16 mouse cellular contexts compared by ENCODE assay signal in the genomic region with DNA sequence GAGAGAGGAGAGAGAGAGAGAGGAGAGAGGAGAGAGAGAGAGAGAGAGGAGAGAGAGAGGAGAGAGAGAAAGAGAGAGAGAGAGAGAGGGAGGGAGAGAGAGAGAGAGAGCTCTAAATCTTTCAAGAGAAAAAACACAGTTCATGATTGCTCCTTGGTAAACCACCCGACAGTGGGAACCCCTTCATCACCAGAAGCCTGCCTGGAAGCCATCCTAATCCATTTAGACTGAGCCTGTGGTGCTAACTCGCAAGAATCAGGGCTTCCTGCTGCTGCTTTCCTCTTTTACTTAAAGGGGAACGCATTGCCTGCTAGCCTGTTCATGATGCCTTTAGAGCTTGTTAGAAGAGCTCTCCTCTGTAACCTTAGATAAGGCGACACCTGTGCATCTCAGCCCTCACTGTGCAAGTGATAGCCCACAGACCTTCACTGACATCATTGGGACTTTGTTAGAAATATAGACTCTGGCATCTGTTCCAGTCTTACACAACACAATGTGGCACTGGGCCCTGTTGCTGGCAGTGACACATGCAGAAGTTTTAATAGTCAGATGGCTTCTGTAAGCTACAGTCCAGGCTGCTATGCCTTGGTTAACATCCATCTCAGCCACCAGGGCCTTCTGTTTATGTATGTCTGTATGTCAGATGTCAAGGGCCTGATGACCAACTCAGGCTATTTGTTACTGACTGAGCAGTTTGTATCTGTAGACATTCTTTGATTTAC. TPM values are rescaled to one million over a fixed set of nuclear protein-coding genes. Genes with fewer than 3 reads are reported as not detected.
DNase-seq lines count a peak whose midpoint lies in the region; ATAC-seq and TF ChIP-seq lines count a peak whose summit lies in the region.
"Had no signal": no experiment of that assay in that cellular context is flagged by ENCODE, and none has a peak within 500 bp of the region (broad histone marks: within the 10 kb centered on the region; RNA-seq: fewer than 3 reads in every experiment).

No protein-coding gene starts in this region.

- no peak for TF ChIP-seq EP300 in heart, adult 2 months (IDR thresholded peaks at IDR 0.05; ENCODE audit: insufficient read depth, low read depth, low read length)

- H3K4me3 ChIP-seq in heart, adult 2 months, result no peak overlapping the region
- no peak overlapping the region for H3K4me3 ChIP-seq in lung, embryonic 16.5 days (ENCODE audit: low read length)
- H3K4me3 ChIP-seq in thymus, adult 2 months (ENCODE audit: control insufficient read depth, insufficient read depth, low read length), result no peak overlapping the region
- H3K4me3 ChIP-seq: heart, embryonic 12.5 days; kidney, embryonic 15.5 days; neural tube, embryonic 13.5 days had no signal

- no peaks in the 10 kb centered on the region for H3K27me3 ChIP-seq in heart, adult 2 months (ENCODE audit: control insufficient read depth, insufficient read depth, low read length)
- no peaks in the 10 kb centered on the region for H3K27me3 ChIP-seq in lung, embryonic 16.5 days (ENCODE audit: control insufficient read depth, insufficient read depth, low read depth, low read length)
- no peaks in the 10 kb centered on the region for H3K27me3 ChIP-seq in thymus, adult 2 months (ENCODE audit: control insufficient read depth, insufficient read depth, low read length)
- H3K27me3 ChIP-seq: neural tube, embryonic 13.5 days had no signal

- no peak overlapping the region for H3K27ac ChIP-seq in heart, adult 2 months
- no peak overlapping the region for H3K27ac ChIP-seq in lung, embryonic 16.5 days (ENCODE audit: low read length)
- no peak overlapping the region for H3K27ac ChIP-seq in thymus, adult 2 months (ENCODE audit: control insufficient read depth, insufficient read depth, low read length)
- H3K27ac ChIP-seq: kidney, embryonic 15.5 days; neural tube, embryonic 13.5 days had no signal

- no peak overlapping the region for H3K4me2 ChIP-seq in lung, embryonic 16.5 days (ENCODE audit: low read depth, low read length)
- H3K4me2 ChIP-seq: heart, embryonic 12.5 days; kidney, embryonic 15.5 days; neural tube, embryonic 13.5 days had no signal

- no peaks in the 10 kb centered on the region for H3K79me2 ChIP-seq in heart, adult 2 months (replicated peaks; ENCODE audit: control insufficient read depth, insufficient read depth, low read length)

- no peak overlapping the region for H3K9ac ChIP-seq in heart, adult 2 months (ENCODE audit: low read depth, low read length)
- no peak overlapping the region for H3K9ac ChIP-seq in lung, embryonic 16.5 days (ENCODE audit: low read length)
- H3K9ac ChIP-seq: heart, embryonic 12.5 days; kidney, embryonic 15.5 days; neural tube, embryonic 13.5 days had no signal

- no peaks in the 10 kb centered on the region for H3K4me1 ChIP-seq in heart, adult 2 months (ENCODE audit: control insufficient read depth, insufficient read depth, low read length)
- H3K4me1 ChIP-seq in lung, embryonic 16.5 days (replicated peaks; ENCODE audit: control insufficient read depth, insufficient read depth, low read length), result peaks cover 6% of the 10 kb centered on the region
- no peaks in the 10 kb centered on the region for H3K4me1 ChIP-seq in thymus, adult 2 months (replicated peaks; ENCODE audit: control insufficient read depth, insufficient read depth, low read length)
- H3K4me1 ChIP-seq: neural tube, embryonic 13.5 days had no signal

- no peak for TF ChIP-seq POLR2A in heart, adult 2 months (IDR thresholded peaks at IDR 0.05; ENCODE audit: insufficient read depth, low read depth, low read length)
- no peak for TF ChIP-seq POLR2A in thymus, adult 2 months (IDR thresholded peaks at IDR 0.05; ENCODE audit: control insufficient read depth, extremely low read depth, insufficient read depth, low read length, poor library complexity)

- intact Hi-C loops in heart, adult 2 months (cut with DNase I), result no loop called here

- WGBS in heart, adult 2 months, result 43% methylated on average over 4 of the region's 4 CpGs
- WGBS in lung, embryonic 16.5 days, result 29% methylated on average over 4 of the region's 4 CpGs
- WGBS in thymus, adult 2 months, result 45% methylated on average over 4 of the region's 4 CpGs

- no peak for TF ChIP-seq CTCF in heart, adult 2 months (IDR thresholded peaks at IDR 0.05)
- TF ChIP-seq CTCF in thymus, adult 2 months (IDR thresholded peaks at IDR 0.05; ENCODE audit: borderline replicate concordance, control insufficient read depth, extremely low read depth, insufficient read depth, low read length, poor library complexity), result no peak

- ATAC-seq in lung, embryonic 16.5 days (ENCODE audit: low read depth), result peak; percentile 72; the same call in 1 of the 2 replicates
- ATAC-seq: inflammation-experienced regulatory T-cells, adult 6 months had no signal

- H3K36me3 ChIP-seq in heart, adult 2 months (ENCODE audit: control insufficient read depth, insufficient read depth, low read length), result no peaks in the 10 kb centered on the region
- H3K36me3 ChIP-seq in lung, embryonic 16.5 days (ENCODE audit: control insufficient read depth, insufficient read depth, low read length), result no peaks in the 10 kb centered on the region
- no peaks in the 10 kb centered on the region for H3K36me3 ChIP-seq in thymus, adult 2 months (ENCODE audit: control insufficient read depth, insufficient read depth, low read length)
- H3K36me3 ChIP-seq: heart, embryonic 12.5 days; kidney, embryonic 15.5 days; neural tube, embryonic 13.5 days had no signal

- no peaks in the 10 kb centered on the region for H3K9me3 ChIP-seq in lung, embryonic 16.5 days (ENCODE audit: control insufficient read depth, low read length)
- H3K9me3 ChIP-seq: heart, embryonic 12.5 days; kidney, embryonic 15.5 days; neural tube, embryonic 13.5 days had no signal

- peak; percentile 43 for DNase-seq in adrenal gland, postnatal 14 days
- no peak for DNase-seq in adrenal gland, adult 18-20 months (ENCODE audit: low spot score in 2 of 2)
- DNase-seq in heart, adult 11 months, result peak; percentile 56
- no peak for DNase-seq in heart, adult 2 months
- DNase-seq in lung, postnatal 4 days, result no peak
- peak; percentile 21 for DNase-seq in layer of hippocampus, adult 9-11 months
- DNase-seq in thymus, adult 2 months, result no peak
- DNase-seq: cerebellum, adult 8-10 months; heart, postnatal 4 days; left cerebral cortex, postnatal 4 days had no signal

RNA-seq across cellular contexts. Expression of a gene that starts 8.2 kb away (rescaled TPM):
- total RNA-seq in adrenal gland, postnatal 14 days (2021), result 4.8 and 4.9 TPM in 2 replicates
- 1 to 10 TPM; 1.5 to 3.8 TPM for total RNA-seq in adrenal gland, adult 18-20 months (2021)
- total RNA-seq in heart, adult 2 months (2021), result 1 to 10 TPM; 1.4 to 1.7 TPM
- polyA plus RNA-seq in heart, adult 2 months (2012; rRNA removed), result 4.5 and 7.7 TPM in 2 replicates
- polyA plus RNA-seq in lung, embryonic 16.5 days (2015; fragmentation: Nextera tagmentation; extraction: Ambion mirVana), result 18.9 and 19.5 TPM in 2 replicates
- 1.9 and 2.3 TPM in 2 replicates for polyA plus RNA-seq in thymus, adult 2 months (2012; rRNA removed)
- total RNA-seq: megakaryocyte progenitor cell, adult 5-6 weeks had no signal
- polyA plus RNA-seq: inflammation-experienced regulatory T-cells, adult 6 months had no signal

Comparison
In these comparisons a context has a peak if more than half of its experiments do, and no peak if none do; other contexts are left out.
1. DNase-seq: peak in adrenal gland, postnatal 14 days (single experiment), heart, adult 11 months (single experiment) and layer of hippocampus, adult 9-11 months (single experiment); none in adrenal gland, adult 18-20 months (0 of 2), heart, adult 2 months (0 of 2), lung, postnatal 4 days (0 of 2) and thymus, adult 2 months (single experiment).